Mouse (Mus musculus) heart, embryonic 13.5 days (tissue): ENCODE data around the gene Mrps16. TPM values are rescaled to one million over a fixed set of nuclear protein-coding genes. Genes with fewer than 3 reads are reported as not detected.

Experiments
- ATAC-seq: fragments of 200-750 bp; cut with Nextera tagmentation; 2 replicates; pipeline ENCODE4 v1.8.0; 2017; ENCODE audit warnings: moderate TSS enrichment; ENCODE audit not compliant: insufficient number of reproducible peaks, low FRiP score, low TSS enrichment; ENCODE audit errors: extremely low read depth
- H3K27ac ChIP-seq: fragments of 300-500 bp; sonication (generic); replicated peaks from 2 replicates; pipeline ENCODE4 v1.5.1; 2015; ENCODE audit warnings: moderate library complexity, mild to moderate bottlenecking, inconsistent platforms
- H3K27me3 ChIP-seq: fragments of 300-500 bp; sonication (generic); replicated peaks from 2 replicates; pipeline ENCODE4 v1.6.1; 2015; ENCODE audit warnings: mild to moderate bottlenecking, inconsistent platforms
- H3K36me3 ChIP-seq: fragments of 300-500 bp; sonication (generic); 2 replicates; pipeline ENCODE4 v1.6.1; 2015; ENCODE audit warnings: mild to moderate bottlenecking, inconsistent platforms
- H3K4me1 ChIP-seq: fragments of 300-500 bp; sonication (generic); 2 replicates; pipeline ENCODE4 v1.6.1; 2015; ENCODE audit warnings: inconsistent platforms
- H3K4me2 ChIP-seq: fragments of 300-500 bp; sonication (generic); 2 replicates; pipeline ENCODE4 v1.6.1; 2015; ENCODE audit warnings: inconsistent platforms, mild to moderate bottlenecking, moderate library complexity
- H3K4me3 ChIP-seq: fragments of 300-500 bp; sonication (generic); 2 replicates; pipeline ENCODE4 v1.5.1; 2015; ENCODE audit warnings: moderate library complexity, mild to moderate bottlenecking, inconsistent platforms
- H3K9ac ChIP-seq: fragments of 300-500 bp; sonication (generic); 2 replicates; pipeline ENCODE4 v1.6.1; 2015; ENCODE audit warnings: inconsistent platforms, mild to moderate bottlenecking, moderate library complexity
- H3K9me3 ChIP-seq: fragments of 300-500 bp; sonication (generic); 2 replicates; pipeline ENCODE4 v1.6.1; 2016; ENCODE audit warnings: inconsistent platforms
- WGBS: fragments of 180-500 bp; shearing (Covaris S2); methylation state at CpG from one replicate; pipeline ENCODE4 v1.1.7; 2015; ENCODE audit warnings: mixed read lengths; 5-methylcytosine and 5-hydroxymethylcytosine counted together
- polyA plus RNA-seq: library from polyadenylated mRNA; unstranded; fragments of >200 nt; fragmentation: Nextera tagmentation; extraction: Ambion mirVana; gene quantifications from 2 replicates; pipeline ENCODE4 v1.2.1, GENCODE M21; 2015

Gene Mrps16
- polyA plus RNA-seq, 1 experiment from 2014 or later = 83.8 TPM

- peaks cover 27% of the 10 kb centered on the region for H3K4me1 ChIP-seq
- H3K27ac ChIP-seq = no peak overlapping the region
- ATAC-seq = no peak
- no peaks in the 10 kb centered on the region for H3K9me3 ChIP-seq
- peak overlapping the region; percentile 73 for H3K4me2 ChIP-seq
- no peaks in the 10 kb centered on the region for H3K27me3 ChIP-seq
- 70% methylated on average over 4 of the region's 4 CpGs for WGBS
- H3K4me3 ChIP-seq = peak overlapping the region; percentile 90; the same call in 1 of the 2 replicates
- 0 out of 2 replicates have a peak overlapping the region, but pooled peaks have one; percentile 10 for H3K9ac ChIP-seq
- H3K36me3 ChIP-seq = peaks cover 23% of the 10 kb centered on the region
These were observed 1.1 kb downstream of the Mrps16 start for GRCm38 (mm10) chr14:20392326-20392725.

GRCm38 (mm10) chr14:20389446-20390079 lies 3.9 kb downstream of the Mrps16 start:
- no peaks in the 10 kb centered on the region for H3K27me3 ChIP-seq
- H3K27ac ChIP-seq = peak overlapping the region; percentile 84; the same call in 1 of the 2 replicates
- no peaks in the 10 kb centered on the region for H3K9me3 ChIP-seq
- peaks cover 46% of the 10 kb centered on the region for H3K4me1 ChIP-seq
- H3K4me3 ChIP-seq = peak overlapping the region; percentile 74
- H3K36me3 ChIP-seq = peaks cover 47% of the 10 kb centered on the region
- ATAC-seq = no peak
- H3K4me2 ChIP-seq = peak overlapping the region; percentile 75
- H3K9ac ChIP-seq = peak overlapping the region; percentile 87
- WGBS = 85% methylated on average over 8 of the region's 8 CpGs

GRCm38 (mm10) chr14:20388441-20389129 lies 4.8 kb downstream of the Mrps16 start, which contains the start of gene Dnajc9:
Dnajc9 (minus strand) TSS chr14:20388910.
- Histone ChIP-seq H3K27ac (peak within 1 kb of the TSS; percentile 84), H3K9me3 (no peaks in the 10 kb centered on the region), H3K4me3 (peak within 1 kb of the TSS; percentile 74), H3K9ac (peak within 1 kb of the TSS; percentile 87), H3K4me1 (peaks cover 41% of the 10 kb centered on the region), H3K36me3 (peaks cover 55% of the 10 kb centered on the region), H3K27me3 (no peaks in the 10 kb centered on the region), H3K4me2 (peak within 1 kb of the TSS; percentile 75)
- peak; percentile 64 for ATAC-seq
- under 1% methylated on average over 59 of the region's 59 CpGs for WGBS

GRCm38 (mm10) chr14:20379753-20380430 lies 13.5 kb downstream of the Mrps16 start:
- H3K4me1 ChIP-seq = peaks cover 23% of the 10 kb centered on the region
- peaks cover 75% of the 10 kb centered on the region for H3K36me3 ChIP-seq
- H3K27ac ChIP-seq = no peak overlapping the region
- no peak overlapping the region for H3K4me3 ChIP-seq
- 79% methylated on average over 9 of the region's 9 CpGs for WGBS
- no peak for ATAC-seq
- no peaks in the 10 kb centered on the region for H3K9me3 ChIP-seq
- H3K4me2 ChIP-seq = no peak overlapping the region
- H3K27me3 ChIP-seq = no peaks in the 10 kb centered on the region
- no peak overlapping the region for H3K9ac ChIP-seq

- H3K4me3 ChIP-seq = no peak overlapping the region
- no peaks in the 10 kb centered on the region for H3K27me3 ChIP-seq
- no peak overlapping the region for H3K27ac ChIP-seq
- peaks cover 23% of the 10 kb centered on the region for H3K4me1 ChIP-seq
- H3K9ac ChIP-seq = no peak overlapping the region
- ATAC-seq = no peak
- peaks cover 71% of the 10 kb centered on the region for H3K36me3 ChIP-seq
- WGBS = 76% methylated on average over 5 of the region's 5 CpGs
- no peaks in the 10 kb centered on the region for H3K9me3 ChIP-seq
- H3K4me2 ChIP-seq = no peak overlapping the region
These were observed 14.3 kb downstream of the Mrps16 start for GRCm38 (mm10) chr14:20379087-20379640.

- peak overlapping the region; percentile 22; the same call in 1 of the 2 replicates for H3K4me2 ChIP-seq
- 30% methylated on average over 13 of the region's 13 CpGs for WGBS
These were observed 14.9 kb downstream of the Mrps16 start for GRCm38 (mm10) chr14:20378313-20379061.

GRCm38 (mm10) chr14:20377112-20377521 lies 16.3 kb downstream of the Mrps16 start:
- WGBS = 47% methylated on average over 4 of the region's 4 CpGs

More at GRCm38 (mm10) chr14:20378313-20379061, 14.9 kb downstream of the Mrps16 start:
- ATAC-seq = no peak
- Histone ChIP-seq H3K4me3 (no peak overlapping the region), H3K9me3 (no peaks in the 10 kb centered on the region), H3K27ac (0 out of 2 replicates have a peak overlapping the region, but pooled peaks have one; percentile 66), H3K9ac (peak overlapping the region; percentile 50; the same call in 1 of the 2 replicates), H3K27me3 (no peaks in the 10 kb centered on the region), H3K4me1 (peaks cover 23% of the 10 kb centered on the region), H3K36me3 (peaks cover 73% of the 10 kb centered on the region)

GRCm38 (mm10) chr14:20371854-20372253 lies 21.6 kb downstream of the Mrps16 start:
- Histone ChIP-seq H3K27ac (no peak overlapping the region), H3K36me3 (peaks cover 73% of the 10 kb centered on the region), H3K9me3 (no peaks in the 10 kb centered on the region), H3K4me1 (peaks cover 5% of the 10 kb centered on the region), H3K4me3 (no peak overlapping the region), H3K9ac (no peak overlapping the region), H3K27me3 (no peaks in the 10 kb centered on the region), H3K4me2 (no peak overlapping the region)
- ATAC-seq = no peak
- WGBS = 84% methylated on average over 1 of the region's 1 CpGs

More at GRCm38 (mm10) chr14:20377112-20377521, 16.3 kb downstream of the Mrps16 start:
- Histone ChIP-seq H3K4me1 (peaks cover 23% of the 10 kb centered on the region), H3K27ac (peak overlapping the region; percentile 66), H3K4me3 (no peak overlapping the region), H3K36me3 (peaks cover 70% of the 10 kb centered on the region), H3K4me2 (no peak overlapping the region), H3K27me3 (no peaks in the 10 kb centered on the region), H3K9me3 (no peaks in the 10 kb centered on the region), H3K9ac (no peak overlapping the region; the same call in 1 of the 2 replicates)
- ATAC-seq = peak; percentile 37; the same call in 1 of the 2 replicates

GRCm38 (mm10) chr14:20370798-20371197 lies 22.6 kb downstream of the Mrps16 start:
- no peaks in the 10 kb centered on the region for H3K4me1 ChIP-seq
- H3K27me3 ChIP-seq = no peaks in the 10 kb centered on the region
- H3K9me3 ChIP-seq = no peaks in the 10 kb centered on the region
- WGBS = 80% methylated on average over 7 of the region's 7 CpGs
- H3K9ac ChIP-seq = no peak overlapping the region
- no peak for ATAC-seq
- no peak overlapping the region for H3K4me3 ChIP-seq
- no peak overlapping the region for H3K27ac ChIP-seq
- H3K36me3 ChIP-seq = peaks cover 72% of the 10 kb centered on the region
- H3K4me2 ChIP-seq = no peak overlapping the region

- H3K27ac ChIP-seq = no peak overlapping the region
- H3K4me2 ChIP-seq = no peak overlapping the region
- H3K36me3 ChIP-seq = peaks cover 73% of the 10 kb centered on the region
- H3K4me1 ChIP-seq = no peaks in the 10 kb centered on the region
- H3K9ac ChIP-seq = no peak overlapping the region
- ATAC-seq = no peak
- H3K27me3 ChIP-seq = no peaks in the 10 kb centered on the region
- WGBS = 91% methylated on average over 3 of the region's 3 CpGs
- no peak overlapping the region for H3K4me3 ChIP-seq
- no peaks in the 10 kb centered on the region for H3K9me3 ChIP-seq
These were observed 25.2 kb downstream of the Mrps16 start for GRCm38 (mm10) chr14:20368271-20368670.
